Mouse (Mus musculus): ENCODE measurements at regions not wholly inside any gene's neighbourhood (a gene's known extent, or its start where the extent isn't known, plus 50 kb on each side); places are given as distances from the start of the nearest gene placed in this dataset.

- no peak for DNase-seq
Measured at GRCm38 (mm10) chr13:32536241-32536640, 197.7 kb upstream of the Gmds start.

- DNase-seq = peak; percentile 50 to 57
Measured at GRCm38 (mm10) chr13:32535602-32536001, 197.1 kb upstream of the Gmds start.

- DNase-seq = no peak
Measured at GRCm38 (mm10) chr13:32530926-32531512, 192.5 kb upstream of the Gmds start.

GRCm38 (mm10) chr13:32518611-32519344 lies 180.2 kb upstream of the Gmds start:
- peak; percentile 33 for DNase-seq

- DNase-seq = no peak
Measured at GRCm38 (mm10) chr13:32517514-32517913, 179.0 kb upstream of the Gmds start.

- no peak for DNase-seq
Measured at GRCm38 (mm10) chr13:32509231-32510023, 170.9 kb upstream of the Gmds start.

- DNase-seq = no peak
Measured at GRCm38 (mm10) chr13:32508447-32508846, 169.9 kb upstream of the Gmds start.

GRCm38 (mm10) chr13:32507825-32508224 lies 169.3 kb upstream of the Gmds start:
- no peak for DNase-seq

- DNase-seq = no peak
Measured at GRCm38 (mm10) chr13:32498205-32498790, 159.8 kb upstream of the Gmds start.

- no peak for DNase-seq
Measured at GRCm38 (mm10) chr13:32496263-32496662, 157.7 kb upstream of the Gmds start.

GRCm38 (mm10) chr13:32495063-32495462 lies 156.5 kb upstream of the Gmds start:
- DNase-seq = no peak

GRCm38 (mm10) chr13:32493806-32494205 lies 155.3 kb upstream of the Gmds start:
- DNase-seq = no peak

GRCm38 (mm10) chr13:32493309-32493708 lies 154.8 kb upstream of the Gmds start:
- peak; percentile 51 to 53 for DNase-seq

GRCm38 (mm10) chr13:32492566-32492965 lies 154.0 kb upstream of the Gmds start:
- peak in 1 of 2 experiments; percentile 20 for DNase-seq

GRCm38 (mm10) chr13:32481444-32482058 lies 143.0 kb upstream of the Gmds start:
- DNase-seq = no peak

- no peak for DNase-seq
Measured at GRCm38 (mm10) chr13:32480029-32480428, 141.5 kb upstream of the Gmds start.

- peak in 1 of 2 experiments; percentile 23 for DNase-seq
Measured at GRCm38 (mm10) chr13:32479118-32479818, 140.7 kb upstream of the Gmds start.

- no peak for DNase-seq
Measured at GRCm38 (mm10) chr13:32465787-32466186, 127.2 kb upstream of the Gmds start.

GRCm38 (mm10) chr13:32465041-32465682 lies 126.6 kb upstream of the Gmds start:
- DNase-seq = no peak

- DNase-seq = no peak
Measured at GRCm38 (mm10) chr13:32454419-32455146, 116.0 kb upstream of the Gmds start.
